Mouse (Mus musculus) neural tube, embryonic 12.5 days (tissue): ENCODE data around the gene Col28a1. TPM values are rescaled to one million over a fixed set of nuclear protein-coding genes. Genes with fewer than 3 reads are reported as not detected.

ENCODE experiments used
- ATAC-seq: fragments of 200-750 bp; cut with Nextera tagmentation; 2 replicates; pipeline ENCODE4 v1.8.0; 2017; ENCODE audit warnings: low read depth, mild to moderate bottlenecking, moderate TSS enrichment, moderate library complexity; ENCODE audit not compliant: low FRiP score
- H3K27ac ChIP-seq: fragments of 300-500 bp; sonication (generic); 2 replicates; pipeline ENCODE4 v1.5.1; 2016
- H3K27me3 ChIP-seq: fragments of 300-500 bp; sonication (generic); replicated peaks from 2 replicates; pipeline ENCODE4 v1.6.1; 2016; ENCODE audit warnings: mild to moderate bottlenecking
- H3K36me3 ChIP-seq: fragments of 300-500 bp; sonication (generic); 2 replicates; pipeline ENCODE4 v1.6.1; 2016; ENCODE audit warnings: mild to moderate bottlenecking
- H3K4me1 ChIP-seq: fragments of 300-500 bp; sonication (generic); 2 replicates; pipeline ENCODE4 v1.6.1; 2016
- H3K4me2 ChIP-seq: fragments of 300-500 bp; sonication (generic); replicated peaks from 2 replicates; pipeline ENCODE4 v1.6.1; 2016; ENCODE audit warnings: mild to moderate bottlenecking
- H3K4me3 ChIP-seq: fragments of 300-500 bp; sonication (generic); 2 replicates; pipeline ENCODE4 v1.5.1; 2016
- H3K9ac ChIP-seq: fragments of 300-500 bp; sonication (generic); 2 replicates; pipeline ENCODE4 v1.6.1; 2016; ENCODE audit warnings: mild to moderate bottlenecking
- H3K9me3 ChIP-seq: fragments of 300-500 bp; sonication (generic); 2 replicates; pipeline ENCODE4 v1.6.1; 2016; ENCODE audit warnings: mild to moderate bottlenecking
- WGBS: fragments of 180-500 bp; shearing (Covaris S2); methylation state at CpG from one replicate; pipeline ENCODE4 v1.1.7; 2016; 5-methylcytosine and 5-hydroxymethylcytosine counted together
- polyA plus RNA-seq: library from polyadenylated mRNA; unstranded; fragments of >200 nt; fragmentation: Nextera tagmentation; extraction: Ambion mirVana; gene quantifications from 2 replicates; pipeline ENCODE4 v1.2.1, GENCODE M21; 2016

The Col28a1 gene
- polyA plus RNA-seq, 1 experiment from 2014 or later: 1.3 TPM

GRCm38 (mm10) chr6:7971020-7971760 lies 221.2 kb downstream of the Col28a1 start:
- no peaks in the 10 kb centered on the region for H3K36me3 ChIP-seq
- WGBS: 29% methylated on average over 5 of the region's 5 CpGs
- no peak overlapping the region for H3K4me2 ChIP-seq
- ATAC-seq: no peak
- H3K27me3 ChIP-seq: no peaks in the 10 kb centered on the region
- peaks cover 7% of the 10 kb centered on the region for H3K4me1 ChIP-seq
- no peak overlapping the region for H3K9ac ChIP-seq
- no peaks in the 10 kb centered on the region for H3K9me3 ChIP-seq
- no peak overlapping the region for H3K27ac ChIP-seq
- H3K4me3 ChIP-seq: no peak overlapping the region

GRCm38 (mm10) chr6:7969376-7969775 lies 223.0 kb downstream of the Col28a1 start:
- WGBS: 82% methylated on average over 4 of the region's 4 CpGs
- H3K4me2 ChIP-seq: no peak overlapping the region
- H3K9ac ChIP-seq: no peak overlapping the region
- no peaks in the 10 kb centered on the region for H3K27me3 ChIP-seq
- no peaks in the 10 kb centered on the region for H3K36me3 ChIP-seq
- H3K27ac ChIP-seq: no peak overlapping the region
- H3K9me3 ChIP-seq: no peaks in the 10 kb centered on the region
- no peak for ATAC-seq
- H3K4me1 ChIP-seq: peaks cover 10% of the 10 kb centered on the region
- no peak overlapping the region for H3K4me3 ChIP-seq

- no peak overlapping the region for H3K4me2 ChIP-seq
- peak; percentile 72 for ATAC-seq
- H3K9ac ChIP-seq: no peak overlapping the region
- no peak overlapping the region for H3K27ac ChIP-seq
- no peaks in the 10 kb centered on the region for H3K27me3 ChIP-seq
- 52% methylated on average over 11 of the region's 11 CpGs for WGBS
- H3K36me3 ChIP-seq: no peaks in the 10 kb centered on the region
- no peaks in the 10 kb centered on the region for H3K9me3 ChIP-seq
- H3K4me1 ChIP-seq: peaks cover 9% of the 10 kb centered on the region
- H3K4me3 ChIP-seq: no peak overlapping the region
Measured at GRCm38 (mm10) chr6:7965833-7966522, 226.4 kb downstream of the Col28a1 start.

- H3K9ac ChIP-seq: no peak overlapping the region
- no peak overlapping the region for H3K4me3 ChIP-seq
- ATAC-seq: no peak
- H3K4me1 ChIP-seq: peaks cover 5% of the 10 kb centered on the region; the same call in 1 of the 2 replicates
- H3K4me2 ChIP-seq: no peak overlapping the region
- no peaks in the 10 kb centered on the region for H3K27me3 ChIP-seq
- H3K9me3 ChIP-seq: no peaks in the 10 kb centered on the region
- H3K27ac ChIP-seq: no peak overlapping the region
- no peaks in the 10 kb centered on the region for H3K36me3 ChIP-seq
- WGBS: 95% methylated on average over 7 of the region's 7 CpGs
Measured at GRCm38 (mm10) chr6:7962749-7963148, 229.7 kb downstream of the Col28a1 start.

- Histone ChIP-seq H3K27ac (no peak overlapping the region), H3K9ac (no peak overlapping the region), H3K4me1 (no peaks in the 10 kb centered on the region), H3K36me3 (no peaks in the 10 kb centered on the region), H3K9me3 (no peaks in the 10 kb centered on the region), H3K4me3 (no peak overlapping the region), H3K4me2 (no peak overlapping the region), H3K27me3 (no peaks in the 10 kb centered on the region)
- WGBS: 70% methylated on average over 2 of the region's 2 CpGs
- ATAC-seq: no peak
Measured at GRCm38 (mm10) chr6:7952208-7952607, 240.2 kb downstream of the Col28a1 start.

- Histone ChIP-seq H3K27ac (no peak overlapping the region), H3K9me3 (no peaks in the 10 kb centered on the region), H3K4me2 (no peak overlapping the region), H3K36me3 (no peaks in the 10 kb centered on the region), H3K9ac (no peak overlapping the region), H3K4me3 (no peak overlapping the region), H3K27me3 (no peaks in the 10 kb centered on the region), H3K4me1 (no peaks in the 10 kb centered on the region)
- ATAC-seq: 0 out of 2 replicates have a peak, but pooled peaks have one; percentile 44
Measured at GRCm38 (mm10) chr6:7951778-7952177, 240.6 kb downstream of the Col28a1 start.

Other genes starting within 250 kb of the Col28a1 start
- 30.2 and 30.5 TPM in 2 replicates for gene Mios, start 16.6 kb upstream of the Col28a1 start, polyA plus RNA-seq
- gene Rpa3, start 66.6 kb upstream of the Col28a1 start, polyA plus RNA-seq: 124 and 136 TPM in 2 replicates
- 30.5 and 31.5 TPM in 2 replicates for gene Umad1, start 66.7 kb upstream of the Col28a1 start, polyA plus RNA-seq
- gene Gm45062, start 66.8 kb upstream of the Col28a1 start, polyA plus RNA-seq: 16.3 and 20.3 TPM in 2 replicates